Mouse (Mus musculus) forebrain, embryonic 15.5 days (tissue): ENCODE data around the gene Arhgap22. TPM values are rescaled to one million over a fixed set of nuclear protein-coding genes. Genes with fewer than 3 reads are reported as not detected.

Source experiments
- ATAC-seq: fragments of 200-750 bp; cut with Nextera tagmentation; replicated peaks from 2 replicates; pipeline ENCODE4 v1.8.0; 2017; ENCODE audit warnings: mild to moderate bottlenecking, moderate TSS enrichment, moderate library complexity
- H3K27ac ChIP-seq: fragments of 300-500 bp; sonication (generic); replicated peaks from 2 replicates; pipeline ENCODE4 v1.5.1; 2015; ENCODE audit warnings: mild to moderate bottlenecking, inconsistent platforms
- H3K27me3 ChIP-seq: fragments of 300-500 bp; sonication (generic); 2 replicates; pipeline ENCODE4 v1.6.1; 2015; ENCODE audit warnings: inconsistent platforms
- H3K36me3 ChIP-seq: fragments of 300-500 bp; sonication (generic); 2 replicates; pipeline ENCODE4 v1.6.1; 2015; ENCODE audit warnings: mild to moderate bottlenecking, inconsistent platforms
- H3K4me1 ChIP-seq: fragments of 300-500 bp; sonication (generic); 2 replicates; pipeline ENCODE4 v1.6.1; 2015; ENCODE audit warnings: inconsistent platforms
- H3K4me2 ChIP-seq: fragments of 300-500 bp; sonication (generic); replicated peaks from 2 replicates; pipeline ENCODE4 v1.6.1; 2015; ENCODE audit warnings: mild to moderate bottlenecking, inconsistent platforms
- H3K4me3 ChIP-seq: fragments of 300-500 bp; sonication (generic); 2 replicates; pipeline ENCODE4 v1.5.1; 2015; ENCODE audit warnings: mild to moderate bottlenecking, inconsistent platforms
- H3K9ac ChIP-seq: fragments of 300-500 bp; sonication (generic); replicated peaks from 2 replicates; pipeline ENCODE4 v1.6.1; 2015; ENCODE audit warnings: mild to moderate bottlenecking, inconsistent platforms
- H3K9me3 ChIP-seq: fragments of 300-500 bp; sonication (generic); 2 replicates; pipeline ENCODE4 v1.6.1; 2016; ENCODE audit warnings: inconsistent platforms
- WGBS: fragments of 180-500 bp; shearing (Covaris S2); methylation state at CpG from one replicate; pipeline ENCODE4 v1.1.7; 2015; ENCODE audit warnings: mixed read lengths; 5-methylcytosine and 5-hydroxymethylcytosine counted together
- polyA plus RNA-seq: library from polyadenylated mRNA; unstranded; fragments of >200 nt; fragmentation: Nextera tagmentation; extraction: Ambion mirVana; gene quantifications from 2 replicates; pipeline ENCODE4 v1.2.1, GENCODE M21; 2015

Arhgap22 gene
- polyA plus RNA-seq, result 0.52 and 1.4 TPM in 2 replicates

DNA sequence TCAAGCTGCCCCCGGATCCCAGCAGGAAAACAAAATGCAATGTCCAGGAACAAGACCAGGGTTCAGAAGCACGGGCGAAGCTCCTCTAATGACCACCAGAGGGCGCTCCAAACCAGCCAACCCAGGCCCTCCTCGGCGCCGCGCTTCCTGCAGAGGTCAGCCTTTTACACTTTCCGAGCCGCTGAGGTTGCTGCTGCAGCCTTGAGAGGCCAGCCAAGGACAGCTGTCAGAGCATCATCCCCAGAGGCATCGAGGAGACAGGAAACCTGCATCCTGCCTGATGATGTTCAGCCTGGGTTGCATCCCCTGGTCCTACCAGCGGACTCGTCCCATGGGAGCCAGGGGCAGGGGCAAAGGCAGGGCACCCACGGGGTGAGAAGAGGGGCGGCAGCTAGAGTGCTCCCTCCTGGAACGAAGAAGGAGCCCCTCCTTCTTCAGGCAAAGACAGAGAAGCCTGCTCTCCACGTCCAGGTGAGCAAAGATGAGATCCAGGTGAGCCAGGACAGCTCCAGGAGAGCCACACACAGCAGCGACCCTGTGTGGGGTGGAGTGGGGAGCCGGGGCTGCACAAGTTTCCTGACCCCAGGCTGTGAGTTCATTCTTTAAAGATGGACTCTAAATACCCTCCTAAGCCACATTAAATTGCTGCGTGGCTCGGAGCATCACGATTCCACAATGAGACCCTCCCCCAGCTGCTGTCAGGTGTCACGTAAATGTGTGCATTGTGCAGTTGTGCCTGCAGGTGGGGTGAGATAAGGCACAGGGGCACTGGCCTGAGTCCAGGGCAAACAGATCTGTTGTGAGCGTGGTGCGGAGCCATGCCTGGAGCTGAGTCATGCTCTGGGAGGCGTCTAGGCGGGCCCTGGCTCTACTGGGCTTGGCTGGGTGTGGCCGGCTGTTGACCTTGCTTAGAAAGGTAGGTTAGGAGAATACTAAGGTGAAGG is at the start of gene Arhgap22:
Gene Arhgap22, plus strand, starts transcription at position 204 of the 944 bp plus-strand sequence.
- WGBS, result 20% methylated on average over 28 of the region's 28 CpGs
- H3K27me3 ChIP-seq, result peaks cover 5% of the 10 kb centered on the region; the same call in 1 of the 2 replicates
- H3K36me3 ChIP-seq, result no peaks in the 10 kb centered on the region
- no peak within 1 kb of the TSS for H3K27ac ChIP-seq
- peak within 1 kb of the TSS; percentile 56 for H3K4me2 ChIP-seq
- peak; percentile 82 for ATAC-seq
- peak within 1 kb of the TSS; percentile 45 for H3K9ac ChIP-seq
- peak within 1 kb of the TSS; percentile 25 for H3K4me3 ChIP-seq
- peaks cover 7% of the 10 kb centered on the region for H3K4me1 ChIP-seq
- H3K9me3 ChIP-seq, result no peaks in the 10 kb centered on the region

DNA sequence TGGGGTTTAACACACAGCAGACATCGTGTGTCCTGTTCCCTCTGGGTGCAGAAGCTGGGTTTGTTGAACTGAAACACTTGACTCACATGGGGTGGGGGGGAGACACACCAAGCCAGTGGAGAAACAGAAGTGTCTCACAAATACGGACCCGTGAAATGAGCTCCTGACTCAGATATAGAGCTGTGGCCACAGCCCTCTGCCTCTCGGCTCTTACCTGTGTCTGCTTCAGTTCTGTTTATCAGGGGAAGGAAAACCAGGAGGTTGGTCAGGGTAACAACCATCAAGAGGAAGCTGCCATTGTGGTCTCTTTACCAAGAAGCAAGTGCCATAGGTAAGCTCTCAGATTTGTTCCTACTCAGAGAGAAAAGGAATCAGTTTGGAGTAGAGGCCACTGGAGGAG is 45.1 kb upstream of the Arhgap22 start:
- Histone ChIP-seq H3K4me1 (no peaks in the 10 kb centered on the region), H3K9me3 (no peaks in the 10 kb centered on the region), H3K27ac (no peak overlapping the region), H3K36me3 (no peaks in the 10 kb centered on the region), H3K4me2 (no peak overlapping the region), H3K9ac (no peak overlapping the region), H3K27me3 (no peaks in the 10 kb centered on the region), H3K4me3 (no peak overlapping the region)
- 87% methylated on average over 4 of the region's 4 CpGs for WGBS
- ATAC-seq, result no peak

DNA sequence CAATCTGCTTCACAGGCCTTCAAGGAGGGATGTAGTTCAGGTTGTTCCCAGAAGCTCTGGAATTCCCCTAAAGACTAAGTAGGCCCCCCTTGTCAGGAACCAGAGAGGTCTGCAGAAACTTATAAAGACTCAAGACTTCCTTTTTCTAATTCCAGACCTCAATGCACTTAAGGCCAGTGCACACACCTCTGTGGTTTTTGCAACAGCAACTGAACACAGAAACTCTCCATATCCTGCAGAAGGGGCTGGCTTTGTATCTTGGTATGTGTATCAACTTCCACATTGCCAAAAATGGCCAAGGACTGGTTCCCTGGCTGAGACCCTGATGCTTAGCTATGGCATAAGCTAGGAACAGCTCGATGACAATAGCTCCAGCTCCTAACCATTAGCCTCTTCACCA is 41.9 kb upstream of the Arhgap22 start:
- H3K4me2 ChIP-seq, result no peak overlapping the region
- H3K4me1 ChIP-seq, result no peaks in the 10 kb centered on the region
- no peak for ATAC-seq
- H3K36me3 ChIP-seq, result no peaks in the 10 kb centered on the region
- no peak overlapping the region for H3K9ac ChIP-seq
- no peak overlapping the region for H3K4me3 ChIP-seq
- H3K27ac ChIP-seq, result no peak overlapping the region
- WGBS, result 85% methylated on average over 1 of the region's 1 CpGs
- H3K27me3 ChIP-seq, result no peaks in the 10 kb centered on the region
- H3K9me3 ChIP-seq, result no peaks in the 10 kb centered on the region

DNA sequence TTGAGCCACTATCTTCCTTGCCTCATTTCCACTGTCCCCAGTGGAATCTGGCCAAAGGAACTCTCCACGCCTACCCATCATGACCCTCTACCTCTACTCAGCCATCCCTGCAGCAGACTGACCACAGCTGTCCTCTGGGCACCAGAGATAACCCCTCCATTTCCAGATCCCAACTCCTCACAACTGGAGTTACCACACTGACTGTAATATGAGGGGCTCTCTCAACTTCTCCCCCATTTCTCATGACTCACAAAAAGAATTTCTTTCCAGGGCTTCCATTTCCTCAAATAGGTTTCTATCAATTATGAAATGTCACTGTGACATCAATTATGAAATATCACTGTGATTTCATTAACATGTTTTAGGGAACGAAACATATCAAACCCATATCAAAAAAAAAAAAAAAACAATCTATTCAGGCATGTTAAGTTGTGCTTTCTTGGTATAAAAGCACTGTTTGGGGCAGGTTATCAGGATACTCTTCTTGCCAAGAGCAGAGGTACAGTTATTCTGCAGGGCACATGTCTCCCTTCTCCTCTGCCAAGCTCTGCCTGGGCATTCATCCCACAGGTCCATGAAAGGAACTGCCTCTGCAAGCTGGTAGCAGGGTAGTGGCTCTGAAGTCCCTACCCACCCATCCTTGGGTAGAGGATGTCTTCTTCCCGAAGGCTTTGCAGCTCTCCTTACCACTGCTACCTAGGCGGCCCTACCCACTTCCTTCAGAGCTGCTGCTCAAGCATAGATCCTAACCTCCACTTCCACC is 38.6 kb upstream of the Arhgap22 start:
- 79% methylated on average over 4 of the region's 4 CpGs for WGBS
- H3K36me3 ChIP-seq, result no peaks in the 10 kb centered on the region
- no peak overlapping the region for H3K27ac ChIP-seq
- no peaks in the 10 kb centered on the region for H3K4me1 ChIP-seq
- H3K27me3 ChIP-seq, result no peaks in the 10 kb centered on the region
- H3K4me2 ChIP-seq, result no peak overlapping the region
- H3K9me3 ChIP-seq, result no peaks in the 10 kb centered on the region
- H3K9ac ChIP-seq, result no peak overlapping the region
- no peak overlapping the region for H3K4me3 ChIP-seq
- no peak for ATAC-seq

DNA sequence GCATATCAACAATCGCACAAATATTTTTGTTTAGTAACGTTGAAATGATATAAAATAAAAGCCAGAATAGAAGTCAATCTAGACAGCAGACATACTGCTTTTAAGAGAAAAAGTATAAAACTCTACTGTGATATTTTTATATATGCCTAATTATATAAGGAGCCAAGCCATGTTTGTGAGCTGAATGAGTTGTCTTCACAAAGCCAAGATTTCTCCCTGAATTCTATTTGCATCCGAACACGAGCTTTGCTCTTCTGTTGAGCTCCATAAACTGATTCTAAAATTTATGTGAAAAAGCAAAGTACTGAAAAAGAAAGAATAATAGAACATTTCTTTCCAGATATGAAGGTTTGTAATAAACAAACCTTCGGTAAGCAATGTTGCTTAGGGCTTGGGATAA is 33.7 kb upstream of the Arhgap22 start:
- Histone ChIP-seq H3K9ac (no peak overlapping the region), H3K27ac (no peak overlapping the region), H3K9me3 (no peaks in the 10 kb centered on the region), H3K4me2 (no peak overlapping the region), H3K36me3 (no peaks in the 10 kb centered on the region), H3K27me3 (no peaks in the 10 kb centered on the region), H3K4me1 (no peaks in the 10 kb centered on the region), H3K4me3 (no peak overlapping the region)
- ATAC-seq, result no peak
- WGBS, result 90% methylated on average over 5 of the region's 5 CpGs

DNA sequence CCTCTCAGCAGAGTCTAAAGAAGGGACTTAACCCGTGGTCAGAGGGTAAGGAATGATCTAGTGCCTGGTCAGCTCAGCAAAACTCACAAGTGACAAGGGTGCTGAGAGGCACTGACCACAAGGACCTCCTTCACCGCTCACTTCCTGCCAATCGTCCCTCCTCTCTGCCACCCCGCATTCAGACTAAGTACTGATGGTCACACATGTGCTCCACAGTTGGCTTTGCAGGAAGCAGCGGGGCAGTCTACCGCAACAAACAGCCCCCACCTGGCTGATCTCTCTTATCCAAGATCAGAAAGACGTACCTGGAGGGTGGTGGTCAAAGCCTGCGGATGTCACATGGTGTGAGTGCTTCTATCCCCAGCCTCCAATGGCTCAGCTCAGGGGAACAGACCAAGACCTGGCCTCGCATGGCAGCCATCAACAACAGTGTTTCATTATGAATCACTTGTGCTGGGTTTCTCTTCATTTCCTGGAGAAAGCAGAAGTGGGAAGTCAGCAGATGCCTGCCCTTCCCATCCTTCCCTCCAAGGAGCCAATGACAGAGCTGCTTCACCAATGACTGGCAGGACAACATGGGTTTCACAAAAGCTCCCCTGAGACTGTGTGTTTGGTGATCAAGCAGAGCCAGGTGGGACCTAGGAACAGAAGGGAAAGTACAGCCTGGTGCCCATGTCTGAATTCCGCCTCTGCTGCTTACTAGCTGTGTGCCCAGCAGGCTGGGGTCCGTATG is 28.6 kb upstream of the Arhgap22 start, which contains the start of gene Wdfy4:
Gene Wdfy4, minus strand, starts transcription at position 441 of the 733 bp plus-strand sequence.
- H3K27ac ChIP-seq, result no peak within 1 kb of the TSS
- no peak within 1 kb of the TSS for H3K9ac ChIP-seq
- no peaks in the 10 kb centered on the region for H3K4me1 ChIP-seq
- H3K9me3 ChIP-seq, result no peaks in the 10 kb centered on the region
- 90% methylated on average over 11 of the region's 11 CpGs for WGBS
- no peaks in the 10 kb centered on the region for H3K36me3 ChIP-seq
- H3K4me3 ChIP-seq, result no peak within 1 kb of the TSS
- no peak for ATAC-seq
- no peak within 1 kb of the TSS for H3K4me2 ChIP-seq
- no peaks in the 10 kb centered on the region for H3K27me3 ChIP-seq

DNA sequence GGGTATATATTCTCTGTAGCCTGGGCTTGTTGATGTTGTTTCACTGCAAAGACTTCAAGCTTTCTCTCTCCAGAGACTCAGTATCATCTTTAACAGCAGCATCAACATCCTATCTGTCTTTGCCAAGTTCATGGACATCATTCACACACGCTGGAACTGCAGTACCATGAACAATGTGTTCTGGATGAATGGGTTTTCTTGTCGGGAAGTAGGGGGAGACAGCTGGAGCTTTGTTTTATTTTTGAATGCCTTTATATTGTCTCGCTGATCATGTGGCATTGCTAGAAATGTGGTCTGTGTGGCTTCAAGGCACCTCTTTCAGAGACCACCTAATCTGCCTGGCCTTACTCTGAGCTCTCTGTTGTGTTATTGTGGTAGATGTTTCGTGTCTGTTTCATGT is 26.6 kb upstream of the Arhgap22 start:
- WGBS, result 37% methylated on average over 4 of the region's 4 CpGs

DNA sequence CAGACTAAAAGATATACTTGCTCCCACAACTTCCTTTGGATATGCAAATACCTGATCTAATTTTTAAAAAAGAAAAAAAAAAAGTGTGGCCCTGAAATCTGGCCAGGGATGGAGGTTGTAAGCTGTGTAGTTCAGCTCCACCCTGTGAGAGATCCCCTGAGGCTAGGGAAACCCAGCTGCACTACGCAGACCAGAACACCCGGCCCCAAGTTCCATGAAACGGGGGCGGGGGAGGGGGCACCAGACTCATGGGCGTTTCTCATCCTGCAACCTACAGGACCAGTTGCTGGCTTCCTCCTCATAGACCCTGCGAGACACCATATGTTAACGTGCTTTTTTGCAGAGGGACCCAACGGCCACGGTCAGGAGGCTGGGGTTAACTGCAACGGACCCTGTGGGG is 24.6 kb upstream of the Arhgap22 start:
- H3K4me1 ChIP-seq, result no peaks in the 10 kb centered on the region
- no peak overlapping the region for H3K9ac ChIP-seq
- 83% methylated on average over 10 of the region's 10 CpGs for WGBS
- H3K36me3 ChIP-seq, result no peaks in the 10 kb centered on the region
- H3K27ac ChIP-seq, result no peak overlapping the region
- ATAC-seq, result no peak
- H3K4me3 ChIP-seq, result no peak overlapping the region
- H3K27me3 ChIP-seq, result no peaks in the 10 kb centered on the region
- no peaks in the 10 kb centered on the region for H3K9me3 ChIP-seq
- H3K4me2 ChIP-seq, result no peak overlapping the region

More for the DNA sequence above, 26.6 kb upstream of the Arhgap22 start:
- Histone ChIP-seq H3K9ac (no peak overlapping the region), H3K4me3 (no peak overlapping the region), H3K27ac (no peak overlapping the region), H3K4me1 (no peaks in the 10 kb centered on the region), H3K4me2 (no peak overlapping the region), H3K27me3 (no peaks in the 10 kb centered on the region), H3K9me3 (no peaks in the 10 kb centered on the region), H3K36me3 (no peaks in the 10 kb centered on the region)
- ATAC-seq, result no peak

DNA sequence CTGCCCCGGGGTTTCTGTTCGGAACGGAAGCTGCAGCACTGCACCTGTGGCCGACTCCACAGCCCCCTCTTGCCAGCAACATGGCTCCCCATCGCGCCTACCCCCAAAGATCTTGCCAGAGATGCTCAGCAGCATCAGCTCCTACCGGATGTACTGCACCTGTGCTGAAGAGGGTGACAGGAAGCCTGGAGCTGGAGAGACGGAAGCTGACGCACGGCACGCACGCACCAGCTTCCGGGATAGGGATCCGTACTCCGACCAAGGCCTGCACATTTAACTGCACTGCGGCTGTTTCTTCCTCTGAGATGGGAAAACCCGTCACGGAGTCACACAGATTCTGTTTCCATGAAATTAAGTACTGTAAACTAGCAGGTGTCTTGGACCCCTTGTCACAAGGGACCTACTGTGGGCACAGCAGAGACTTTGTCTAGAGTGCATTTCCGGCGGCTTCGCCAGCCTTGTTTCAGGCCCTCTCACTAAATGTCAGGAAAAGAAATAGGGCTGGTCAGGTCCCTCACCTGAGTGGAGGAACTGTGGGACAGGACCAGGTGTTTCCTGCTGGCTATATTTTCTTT is 23.9 kb upstream of the Arhgap22 start:
- no peak overlapping the region for H3K27ac ChIP-seq
- H3K27me3 ChIP-seq, result no peaks in the 10 kb centered on the region
- H3K4me3 ChIP-seq, result no peak overlapping the region
- no peaks in the 10 kb centered on the region for H3K4me1 ChIP-seq
- 94% methylated on average over 21 of the region's 21 CpGs for WGBS
- no peak overlapping the region for H3K9ac ChIP-seq
- no peak overlapping the region for H3K4me2 ChIP-seq
- H3K9me3 ChIP-seq, result no peaks in the 10 kb centered on the region
- ATAC-seq, result no peak
- H3K36me3 ChIP-seq, result no peaks in the 10 kb centered on the region

DNA sequence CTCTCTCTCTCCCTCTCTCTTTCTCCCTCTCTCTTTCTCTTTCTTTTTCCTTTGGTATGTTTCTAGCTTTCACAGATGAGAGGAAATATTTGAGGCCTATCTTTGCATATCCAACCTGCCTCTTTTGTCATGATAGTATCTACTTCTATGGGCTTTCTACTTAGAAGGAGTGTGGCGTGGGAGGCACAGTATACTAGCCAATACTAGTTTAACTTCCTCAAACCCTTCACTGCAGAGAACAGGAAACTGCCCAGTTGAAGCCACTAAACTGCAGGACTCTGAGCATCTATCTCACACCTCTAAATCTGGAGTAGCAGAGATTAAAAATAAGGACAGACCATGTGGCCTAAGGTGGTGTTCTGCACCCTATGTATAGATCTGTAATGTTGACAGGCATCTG is 23.2 kb upstream of the Arhgap22 start:
- no peak overlapping the region for H3K27ac ChIP-seq
- 82% methylated on average over 1 of the region's 1 CpGs for WGBS
- H3K9me3 ChIP-seq, result no peaks in the 10 kb centered on the region
- no peaks in the 10 kb centered on the region for H3K36me3 ChIP-seq
- no peaks in the 10 kb centered on the region for H3K27me3 ChIP-seq
- no peaks in the 10 kb centered on the region for H3K4me1 ChIP-seq
- H3K4me3 ChIP-seq, result no peak overlapping the region
- no peak overlapping the region for H3K9ac ChIP-seq
- no peak overlapping the region for H3K4me2 ChIP-seq
- no peak for ATAC-seq

DNA sequence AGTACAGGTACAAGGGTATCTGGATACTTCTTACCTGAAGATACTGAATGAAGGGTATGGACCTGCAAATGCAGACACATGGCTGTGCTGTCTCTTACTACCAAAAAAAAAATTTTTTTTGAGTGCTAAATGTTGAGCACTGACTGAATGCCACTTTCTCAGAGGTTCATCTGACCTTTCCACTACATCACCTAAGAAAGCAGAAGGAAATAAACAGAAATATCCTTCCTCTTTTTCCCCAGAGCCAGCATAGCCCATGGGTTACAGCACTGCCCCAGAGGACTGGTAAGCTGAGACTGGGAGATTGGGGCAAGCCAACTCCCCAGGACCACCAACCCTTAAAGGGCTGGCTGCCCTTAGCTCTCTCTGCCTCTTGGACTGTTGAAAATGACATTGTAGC is 20.1 kb upstream of the Arhgap22 start:
- Histone ChIP-seq H3K27me3 (no peaks in the 10 kb centered on the region), H3K27ac (no peak overlapping the region), H3K9me3 (no peaks in the 10 kb centered on the region), H3K9ac (no peak overlapping the region), H3K4me1 (no peaks in the 10 kb centered on the region), H3K36me3 (no peaks in the 10 kb centered on the region), H3K4me3 (no peak overlapping the region), H3K4me2 (no peak overlapping the region)
- ATAC-seq, result no peak
